Mouse (Mus musculus) lung, embryonic 16.5 days (tissue): ENCODE measurements around the gene Ppp1r8. TPM values are rescaled to one million over a fixed set of nuclear protein-coding genes. Genes with fewer than 3 reads are reported as not detected.

Experiments
- ATAC-seq: fragments of 200-750 bp; cut with Nextera tagmentation; 2 replicates; pipeline ENCODE4 v1.8.0; 2017; ENCODE audit warnings: low read depth, mild to moderate bottlenecking, moderate library complexity
- H3K27ac ChIP-seq: fragments of 300-500 bp; sonication (generic); 2 replicates; pipeline ENCODE4 v1.5.1; 2014; ENCODE audit warnings: mild to moderate bottlenecking, control low read depth, low read length
- H3K27me3 ChIP-seq: fragments of 300-500 bp; sonication (generic); 2 replicates; pipeline ENCODE4 v1.6.1; 2014; ENCODE audit warnings: low read depth, low read length, mixed read lengths; ENCODE audit not compliant: control insufficient read depth, insufficient read depth
- H3K36me3 ChIP-seq: fragments of 300-500 bp; sonication (generic); 2 replicates; pipeline ENCODE4 v1.6.1; 2014; ENCODE audit warnings: low read length; ENCODE audit not compliant: control insufficient read depth, insufficient read depth
- H3K4me1 ChIP-seq: fragments of 300-500 bp; sonication (generic); replicated peaks from 2 replicates; pipeline ENCODE4 v1.6.1; 2014; ENCODE audit warnings: low read length, mixed read lengths; ENCODE audit not compliant: control insufficient read depth, insufficient read depth
- H3K4me2 ChIP-seq: fragments of 300-500 bp; sonication (generic); 2 replicates; pipeline ENCODE4 v1.6.1; 2014; ENCODE audit warnings: low read depth, low read length, control low read depth
- H3K4me3 ChIP-seq: fragments of 300-500 bp; sonication (generic); 2 replicates; pipeline ENCODE4 v1.5.1; 2014; ENCODE audit warnings: mild to moderate bottlenecking, low read length, control low read depth
- H3K9ac ChIP-seq: fragments of 300-500 bp; sonication (generic); 2 replicates; pipeline ENCODE4 v1.6.1; 2014; ENCODE audit warnings: low read length, control low read depth
- H3K9me3 ChIP-seq: fragments of 300-500 bp; sonication (generic); 2 replicates; pipeline ENCODE4 v1.6.1; 2016; ENCODE audit warnings: low read length; ENCODE audit not compliant: control insufficient read depth
- WGBS: fragments of 180-500 bp; shearing (Covaris S2); extraction: QIAGEN DNeasy Blood & Tissue Kit; methylation state at CpG from one replicate; pipeline ENCODE4 v1.1.7; 2014; 5-methylcytosine and 5-hydroxymethylcytosine counted together
- polyA plus RNA-seq: library from polyadenylated mRNA; unstranded; fragments of >200 nt; fragmentation: Nextera tagmentation; extraction: Ambion mirVana; gene quantifications from 2 replicates; pipeline ENCODE4 v1.2.1, GENCODE M21; 2015

The Ppp1r8 gene
- polyA plus RNA-seq, 1 experiment from 2014 or later, result 58.4 TPM

GRCm38 (mm10) chr4:132863012-132863411 lies 20.0 kb upstream of the Ppp1r8 start:
- Histone ChIP-seq H3K9me3 (no peaks in the 10 kb centered on the region), H3K4me3 (no peak overlapping the region), H3K27ac (peak overlapping the region; percentile 32; the same call in 1 of the 2 replicates), H3K4me2 (0 out of 2 replicates have a peak overlapping the region, but pooled peaks have one; percentile 5), H3K36me3 (peaks cover 33% of the 10 kb centered on the region), H3K9ac (no peak overlapping the region), H3K4me1 (no peaks in the 10 kb centered on the region), H3K27me3 (no peaks in the 10 kb centered on the region)
- ATAC-seq, result peak; percentile 51
- WGBS, result 63% methylated on average over 13 of the region's 13 CpGs

GRCm38 (mm10) chr4:132860880-132861279 lies 17.9 kb upstream of the Ppp1r8 start:
- 91% methylated on average over 1 of the region's 1 CpGs for WGBS
- no peak for ATAC-seq

GRCm38 (mm10) chr4:132843705-132844071 lies 719 bp upstream of the Ppp1r8 start:
- WGBS, result 77% methylated on average over 1 of the region's 1 CpGs
- Histone ChIP-seq H3K36me3 (peaks cover 12% of the 10 kb centered on the region), H3K9ac (peak overlapping the region; percentile 85), H3K4me2 (peak overlapping the region; percentile 73), H3K27me3 (no peaks in the 10 kb centered on the region), H3K4me1 (peaks cover 9% of the 10 kb centered on the region), H3K4me3 (peak overlapping the region; percentile 90), H3K9me3 (no peaks in the 10 kb centered on the region), H3K27ac (peak overlapping the region; percentile 51; the same call in 1 of the 2 replicates)
- no peak for ATAC-seq

More at GRCm38 (mm10) chr4:132860880-132861279, 17.9 kb upstream of the Ppp1r8 start:
- Histone ChIP-seq H3K36me3 (peaks cover 33% of the 10 kb centered on the region), H3K27ac (no peak overlapping the region), H3K4me3 (no peak overlapping the region), H3K9me3 (no peaks in the 10 kb centered on the region), H3K9ac (no peak overlapping the region), H3K4me2 (no peak overlapping the region), H3K4me1 (no peaks in the 10 kb centered on the region), H3K27me3 (no peaks in the 10 kb centered on the region)

- peak; percentile 27; the same call in 1 of the 2 replicates for ATAC-seq
- Histone ChIP-seq H3K4me2 (peak overlapping the region; percentile 73), H3K9ac (peak overlapping the region; percentile 85), H3K27ac (peak overlapping the region; percentile 48), H3K27me3 (no peaks in the 10 kb centered on the region), H3K36me3 (peaks cover 21% of the 10 kb centered on the region), H3K4me3 (peak overlapping the region; percentile 90), H3K4me1 (peaks cover 9% of the 10 kb centered on the region), H3K9me3 (no peaks in the 10 kb centered on the region)
- under 1% methylated on average over 30 of the region's 30 CpGs for WGBS
Observed at GRCm38 (mm10) chr4:132842281-132842906, 575 bp downstream of the Ppp1r8 start.

DNA sequence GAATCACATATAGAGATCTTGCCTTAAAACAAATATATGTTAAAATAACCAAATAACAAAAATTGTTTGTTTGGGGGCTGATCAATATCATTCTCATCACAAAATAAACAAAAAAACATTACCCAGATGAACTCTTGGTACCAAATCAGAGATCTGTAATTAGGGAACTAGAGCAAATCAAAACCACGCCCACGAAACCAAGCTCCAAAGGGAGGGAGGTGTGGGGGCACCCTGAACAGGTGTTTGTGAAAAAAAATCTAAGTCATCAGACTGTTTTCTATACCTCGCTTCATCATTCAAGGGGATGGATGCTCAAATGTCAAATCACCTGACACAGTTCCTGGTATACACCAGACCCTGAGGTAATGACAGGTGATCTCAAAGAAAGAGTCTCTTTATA lies 1.5 kb downstream of the Ppp1r8 start:
- ATAC-seq, result no peak
- peak overlapping the region; percentile 90 for H3K4me3 ChIP-seq
- H3K36me3 ChIP-seq, result peaks cover 27% of the 10 kb centered on the region
- WGBS, result 75% methylated on average over 3 of the region's 3 CpGs
- H3K4me1 ChIP-seq, result peaks cover 9% of the 10 kb centered on the region
- no peaks in the 10 kb centered on the region for H3K27me3 ChIP-seq
- H3K9me3 ChIP-seq, result no peaks in the 10 kb centered on the region
- H3K27ac ChIP-seq, result no peak overlapping the region
- peak overlapping the region; percentile 85 for H3K9ac ChIP-seq
- H3K4me2 ChIP-seq, result peak overlapping the region; percentile 73

- H3K4me3 ChIP-seq, result no peak overlapping the region
- 52% methylated on average over 8 of the region's 8 CpGs for WGBS
- H3K27me3 ChIP-seq, result no peaks in the 10 kb centered on the region
- H3K9ac ChIP-seq, result no peak overlapping the region
- no peak overlapping the region for H3K27ac ChIP-seq
- H3K4me1 ChIP-seq, result no peaks in the 10 kb centered on the region
- H3K4me2 ChIP-seq, result no peak overlapping the region
- peak; percentile 56 for ATAC-seq
- H3K36me3 ChIP-seq, result peaks cover 35% of the 10 kb centered on the region
- H3K9me3 ChIP-seq, result no peaks in the 10 kb centered on the region
Observed at GRCm38 (mm10) chr4:132823614-132824366, 19.2 kb downstream of the Ppp1r8 start.

DNA sequence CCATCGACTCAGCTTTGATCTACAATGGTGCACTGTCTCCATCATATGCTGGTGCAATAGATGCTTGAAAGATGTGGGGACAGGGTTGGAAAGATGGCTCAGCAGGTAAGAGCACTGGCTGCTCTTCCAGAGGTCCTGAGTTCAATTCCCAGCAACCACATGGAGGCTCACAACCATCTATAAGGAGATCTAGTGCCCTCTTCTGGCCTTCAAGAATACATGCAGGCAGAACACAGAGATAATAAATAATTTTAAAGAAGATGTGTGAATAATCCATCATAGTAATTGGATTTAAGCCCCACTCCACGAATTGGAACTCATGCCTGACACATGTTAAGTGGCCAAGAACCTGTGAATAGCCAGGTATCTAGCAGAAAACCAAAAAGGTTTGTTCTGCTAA lies 24.5 kb downstream of the Ppp1r8 start:
- Histone ChIP-seq H3K4me2 (no peak overlapping the region), H3K27me3 (no peaks in the 10 kb centered on the region), H3K4me3 (no peak overlapping the region), H3K9me3 (no peaks in the 10 kb centered on the region), H3K4me1 (no peaks in the 10 kb centered on the region), H3K36me3 (no peaks in the 10 kb centered on the region), H3K9ac (no peak overlapping the region), H3K27ac (no peak overlapping the region)
- 53% methylated on average over 2 of the region's 2 CpGs for WGBS
- ATAC-seq, result no peak

GRCm38 (mm10) chr4:132816855-132817254 lies 26.1 kb downstream of the Ppp1r8 start:
- no peak for ATAC-seq
- Histone ChIP-seq H3K9me3 (no peaks in the 10 kb centered on the region), H3K36me3 (no peaks in the 10 kb centered on the region), H3K9ac (no peak overlapping the region), H3K4me3 (no peak overlapping the region), H3K4me2 (no peak overlapping the region), H3K27ac (no peak overlapping the region), H3K27me3 (no peaks in the 10 kb centered on the region), H3K4me1 (no peaks in the 10 kb centered on the region)
- 43% methylated on average over 2 of the region's 2 CpGs for WGBS

DNA sequence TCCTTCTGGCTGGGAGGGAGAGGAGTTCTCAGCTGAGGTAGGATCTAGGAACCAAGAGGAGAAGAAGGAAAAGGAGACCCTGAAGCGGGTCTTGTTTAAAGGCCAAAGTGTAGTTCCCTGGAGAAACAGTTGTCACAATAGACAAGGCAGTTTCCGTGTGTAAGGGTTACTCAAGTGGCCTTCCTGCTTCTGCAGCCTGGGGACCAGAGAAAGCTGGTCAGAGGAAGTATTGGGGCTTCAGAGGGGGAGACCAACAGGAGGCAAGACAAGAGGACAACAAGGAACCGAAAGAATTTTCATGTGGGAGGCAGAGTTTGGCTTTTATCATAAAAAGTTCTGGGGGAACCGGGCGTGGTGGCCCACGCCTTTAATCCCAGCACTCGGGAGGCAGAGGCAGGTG lies 26.6 kb downstream of the Ppp1r8 start:
- Histone ChIP-seq H3K36me3 (no peaks in the 10 kb centered on the region), H3K9me3 (peaks cover 3% of the 10 kb centered on the region; the same call in 1 of the 2 replicates), H3K4me2 (no peak overlapping the region), H3K27ac (no peak overlapping the region), H3K4me1 (no peaks in the 10 kb centered on the region), H3K9ac (no peak overlapping the region), H3K4me3 (no peak overlapping the region), H3K27me3 (no peaks in the 10 kb centered on the region)
- 76% methylated on average over 7 of the region's 7 CpGs for WGBS
- ATAC-seq, result no peak
